Mouse (Mus musculus) neural tube, embryonic 10.5 days (tissue): ENCODE measurements around the gene Ppp1r14b.

Source experiments
- DNase-seq: peaks from one replicate; pipeline ENCODE4 v3.0.0-alpha.2; 2017; ENCODE audit warnings: low spot score; ENCODE audit errors: extremely low spot score

Gene Ppp1r14b

DNA sequence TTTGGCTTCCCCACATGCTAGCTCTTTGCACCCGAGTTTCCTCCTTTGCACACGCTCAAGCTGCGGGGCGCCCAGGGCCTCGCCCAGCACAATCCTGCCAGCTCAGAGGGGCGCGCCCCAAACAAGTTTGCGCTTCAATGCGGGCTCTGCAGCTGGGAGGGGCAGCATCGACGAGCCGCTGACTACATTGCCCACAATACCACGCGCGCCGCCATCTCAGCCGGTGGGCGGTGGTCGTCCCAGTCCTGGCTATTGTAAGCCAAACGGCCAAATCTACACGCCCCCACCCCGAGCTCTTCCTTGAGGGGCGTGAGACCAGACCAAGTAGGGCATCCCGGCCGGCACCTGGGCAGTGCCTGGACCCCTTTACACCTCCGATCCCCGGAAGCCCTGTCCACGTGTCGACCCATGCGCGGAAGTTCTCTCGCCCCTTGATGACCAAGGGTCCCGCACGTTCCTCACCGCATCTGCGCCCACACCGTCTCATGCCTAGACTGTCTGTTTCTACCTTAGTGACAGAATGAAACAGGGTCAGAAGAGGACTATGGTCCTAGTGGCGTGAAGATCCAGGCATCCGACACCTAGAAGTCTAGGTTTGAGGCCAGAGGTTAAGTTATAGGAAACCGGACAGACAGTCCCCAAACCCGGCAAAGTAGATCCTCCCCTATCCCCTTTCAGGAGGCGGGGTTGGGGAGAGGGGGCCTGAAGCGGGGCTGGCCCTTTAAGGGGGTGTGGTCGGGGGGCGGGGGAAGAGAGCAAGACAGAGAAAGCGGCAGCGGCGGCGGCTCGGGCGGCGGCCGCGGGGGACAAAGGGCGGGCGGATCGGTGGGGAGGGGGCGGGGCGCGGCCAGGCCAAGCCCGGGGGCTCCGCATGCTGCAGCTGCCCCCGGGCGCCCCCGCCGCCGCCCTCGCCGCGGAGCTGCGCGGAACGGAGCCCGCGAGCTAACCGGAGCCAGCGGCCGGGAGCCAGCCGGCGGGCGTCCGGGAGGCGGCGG, at the start of gene Ppp1r14b:
TSS of gene Ppp1r14b (plus strand) at position 758 of the 995 bp plus-strand sequence.
- DNase-seq = peak; percentile 91

DNA sequence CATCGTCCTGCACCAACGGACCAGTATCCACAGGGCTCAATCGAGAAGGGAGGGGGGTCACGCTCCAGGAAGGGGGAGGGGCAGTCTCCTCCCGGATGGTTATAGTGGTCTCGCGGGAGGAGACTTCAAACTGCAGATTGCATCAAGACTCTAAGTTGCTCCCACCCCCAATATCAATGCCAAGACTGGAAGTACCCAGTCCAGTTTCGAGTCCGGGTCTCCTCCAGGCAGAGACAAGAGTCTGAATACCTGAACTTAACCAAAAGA, 49.5 kb upstream of the Ppp1r14b start, which contains the start of gene Catsperz:
TSS of gene Catsperz (minus strand) at position 74 of the 267 bp plus-strand sequence.
- peak; percentile 40 for DNase-seq

DNA sequence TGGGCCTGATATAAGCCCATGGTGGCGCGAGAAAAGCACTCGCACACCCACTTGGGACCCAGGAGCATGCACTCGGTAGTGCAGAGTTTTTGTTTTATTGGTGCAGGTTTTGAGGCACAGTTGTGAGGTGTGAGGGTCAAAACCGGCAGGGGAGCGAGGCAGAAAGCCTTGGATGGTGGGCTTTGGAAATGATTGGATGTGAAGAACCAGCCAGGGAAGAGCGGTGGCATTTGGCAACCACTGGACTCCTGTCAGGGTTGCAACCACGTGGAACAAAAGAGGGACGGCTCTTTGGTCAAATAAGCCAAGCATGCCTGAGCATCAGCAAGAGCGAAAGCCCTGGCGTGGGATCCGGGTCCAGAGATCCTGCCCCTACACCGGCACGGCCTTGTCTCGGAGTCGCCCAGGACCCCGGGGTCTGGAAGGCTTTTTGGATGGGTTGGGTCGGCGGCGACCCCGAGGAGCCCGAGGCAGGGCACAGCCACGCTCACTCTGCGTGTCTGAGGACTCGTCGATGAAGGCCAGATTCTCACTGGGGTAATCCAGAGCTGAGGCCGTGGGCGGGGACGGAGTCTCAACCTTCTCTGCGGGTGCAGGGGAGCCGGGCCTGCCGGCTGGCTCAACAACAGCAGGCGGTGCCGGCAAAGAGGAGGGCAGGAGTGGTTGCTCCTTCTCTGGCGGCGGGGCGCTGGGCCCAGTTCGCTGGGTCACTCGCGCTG, 49.0 kb upstream of the Ppp1r14b start:
- DNase-seq = peak; percentile 37

DNA sequence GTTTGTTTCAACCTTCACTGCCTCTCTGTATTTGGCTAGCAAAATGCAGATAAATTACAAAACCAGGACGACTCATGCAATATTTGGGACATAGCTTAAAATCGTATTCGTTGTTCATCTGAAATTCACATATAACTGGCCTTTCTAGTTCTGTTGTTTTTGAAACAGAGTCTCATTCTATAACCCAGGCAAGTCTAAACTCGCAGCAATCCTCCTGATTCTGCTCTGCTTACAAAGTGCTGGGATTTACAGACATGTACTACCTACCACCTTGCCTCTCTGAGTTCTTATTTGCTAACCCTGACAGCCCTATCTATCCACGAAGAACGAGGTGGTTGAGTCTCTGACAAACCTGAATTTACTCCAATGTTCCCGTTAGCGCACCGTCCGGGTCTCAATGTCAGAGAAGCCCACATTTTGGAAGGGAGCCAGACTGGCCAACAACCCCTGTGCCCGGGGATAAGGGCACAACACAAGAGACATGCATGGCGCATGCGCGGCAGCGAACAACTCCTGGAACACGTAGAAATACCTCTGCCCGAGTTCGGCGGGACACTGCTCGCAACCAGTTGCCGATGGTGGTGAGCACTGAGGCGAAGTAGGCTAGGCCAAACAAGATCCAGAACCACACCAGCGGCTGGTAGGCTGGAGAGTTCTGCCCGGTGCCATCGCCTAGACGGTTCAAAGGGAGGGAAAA, 48.1 kb upstream of the Ppp1r14b start:
- peak; percentile 61 for DNase-seq

DNA sequence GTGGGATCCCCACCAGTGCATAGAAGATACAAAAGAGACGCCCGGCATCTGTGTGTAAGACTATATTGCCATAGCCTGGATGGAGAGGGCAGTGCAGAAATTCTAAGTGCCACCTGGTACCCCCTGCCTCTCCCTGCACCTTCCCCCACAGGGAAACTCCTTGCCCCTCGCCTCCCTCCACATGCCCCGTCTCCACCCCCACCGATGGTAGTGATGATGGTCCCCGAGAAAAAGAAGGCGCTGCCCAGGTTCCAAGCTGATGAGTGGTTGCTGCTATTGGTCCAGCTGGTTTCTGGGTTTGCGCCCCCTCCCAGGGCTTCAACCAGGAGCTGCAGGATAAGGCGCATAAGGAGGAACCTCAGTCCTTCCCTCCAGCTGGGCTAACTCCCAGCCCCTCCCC, 46.7 kb upstream of the Ppp1r14b start:
- no peak for DNase-seq

DNA sequence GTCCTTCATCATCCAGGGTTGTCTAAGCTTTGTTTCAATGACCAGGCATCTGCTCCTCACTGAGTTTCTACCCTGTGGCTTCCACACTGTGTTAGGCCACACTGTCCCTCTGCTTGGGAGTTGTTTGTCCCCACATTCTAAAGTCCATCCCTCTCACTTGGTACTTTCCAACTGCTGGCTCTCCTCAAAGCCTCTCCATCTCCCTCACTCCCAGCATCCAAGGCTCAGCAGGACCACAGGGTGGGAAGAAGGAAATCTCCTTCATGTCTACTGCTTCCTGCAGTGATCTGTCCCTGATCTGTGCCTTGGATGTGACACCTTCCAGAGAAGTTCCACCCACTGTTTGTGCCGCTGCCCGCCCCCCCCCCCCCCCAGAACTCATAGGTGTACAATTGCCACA, 43.8 kb upstream of the Ppp1r14b start:
- DNase-seq = no peak

DNA sequence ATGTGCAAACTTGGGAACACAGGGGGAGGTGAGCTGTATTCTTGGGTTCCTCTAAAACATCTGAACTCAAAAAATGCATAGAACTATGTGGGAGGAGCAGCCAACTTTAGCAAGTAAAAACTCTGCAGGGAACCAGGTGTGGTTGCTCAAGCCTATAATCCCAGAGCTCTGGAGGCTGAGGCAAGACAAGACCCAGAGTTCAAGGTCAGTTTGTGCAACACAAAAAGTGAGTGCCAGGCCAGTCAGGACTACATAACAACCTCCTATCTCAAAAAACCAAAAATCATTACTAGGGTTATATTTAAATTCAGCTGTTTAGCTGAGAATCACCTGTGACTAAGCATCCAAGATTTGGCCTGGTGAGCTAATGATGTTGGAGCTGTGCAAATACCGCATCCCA, 42.8 kb upstream of the Ppp1r14b start:
- DNase-seq = no peak

DNA sequence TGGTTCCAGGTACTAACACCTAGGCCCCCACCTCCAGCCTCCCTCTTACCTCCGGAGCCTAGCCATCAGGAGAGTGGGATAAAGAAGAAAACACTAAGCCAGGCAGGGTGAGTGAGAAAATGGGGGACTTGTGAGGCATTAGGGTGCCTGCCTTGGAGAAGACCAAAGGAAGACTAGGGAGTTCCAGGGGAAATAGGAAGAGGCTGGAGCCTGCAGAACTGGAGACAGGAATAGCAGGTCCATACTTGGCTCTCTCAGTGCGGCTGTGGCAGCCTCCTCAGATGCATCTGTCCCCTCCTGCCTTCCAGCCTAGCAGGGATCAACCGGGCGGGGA, 41.7 kb upstream of the Ppp1r14b start:
- DNase-seq = no peak

DNA sequence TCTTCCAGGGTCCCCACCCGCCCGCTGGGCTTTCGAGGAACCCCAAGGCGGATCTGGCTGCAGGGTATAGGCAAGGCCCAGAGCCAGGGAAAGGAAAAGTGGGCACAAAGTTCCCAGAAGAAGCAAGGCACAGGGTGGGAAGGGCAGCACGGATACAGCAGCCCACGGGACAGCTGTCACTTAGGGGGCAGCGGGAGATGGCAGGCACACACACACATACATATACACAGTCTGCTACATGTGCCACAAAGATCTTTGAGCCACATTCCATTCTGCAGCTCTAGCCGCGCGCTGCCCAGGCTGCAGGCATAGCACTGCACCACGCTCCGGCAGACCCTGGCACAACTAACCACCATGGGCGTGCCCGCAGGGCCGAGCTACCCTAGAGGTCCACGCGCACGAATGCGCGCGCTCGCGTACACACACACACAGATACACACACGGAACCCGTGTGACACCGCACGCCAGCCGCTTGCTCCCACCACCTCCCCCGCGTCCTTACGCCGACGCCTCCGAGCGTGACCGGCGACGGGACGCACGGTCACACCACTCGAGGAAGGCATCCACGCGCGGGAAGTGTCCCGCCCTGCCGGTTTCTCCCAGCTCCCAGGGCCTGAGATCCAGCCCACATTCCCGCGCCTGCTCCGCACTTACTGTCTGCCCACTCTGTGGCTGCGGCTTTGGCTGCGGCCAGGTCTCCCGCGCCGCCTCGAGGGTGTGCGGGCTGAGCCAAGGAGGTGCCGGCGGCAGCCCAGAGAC, 41.2 kb upstream of the Ppp1r14b start:
- DNase-seq = peak; percentile 40

DNA sequence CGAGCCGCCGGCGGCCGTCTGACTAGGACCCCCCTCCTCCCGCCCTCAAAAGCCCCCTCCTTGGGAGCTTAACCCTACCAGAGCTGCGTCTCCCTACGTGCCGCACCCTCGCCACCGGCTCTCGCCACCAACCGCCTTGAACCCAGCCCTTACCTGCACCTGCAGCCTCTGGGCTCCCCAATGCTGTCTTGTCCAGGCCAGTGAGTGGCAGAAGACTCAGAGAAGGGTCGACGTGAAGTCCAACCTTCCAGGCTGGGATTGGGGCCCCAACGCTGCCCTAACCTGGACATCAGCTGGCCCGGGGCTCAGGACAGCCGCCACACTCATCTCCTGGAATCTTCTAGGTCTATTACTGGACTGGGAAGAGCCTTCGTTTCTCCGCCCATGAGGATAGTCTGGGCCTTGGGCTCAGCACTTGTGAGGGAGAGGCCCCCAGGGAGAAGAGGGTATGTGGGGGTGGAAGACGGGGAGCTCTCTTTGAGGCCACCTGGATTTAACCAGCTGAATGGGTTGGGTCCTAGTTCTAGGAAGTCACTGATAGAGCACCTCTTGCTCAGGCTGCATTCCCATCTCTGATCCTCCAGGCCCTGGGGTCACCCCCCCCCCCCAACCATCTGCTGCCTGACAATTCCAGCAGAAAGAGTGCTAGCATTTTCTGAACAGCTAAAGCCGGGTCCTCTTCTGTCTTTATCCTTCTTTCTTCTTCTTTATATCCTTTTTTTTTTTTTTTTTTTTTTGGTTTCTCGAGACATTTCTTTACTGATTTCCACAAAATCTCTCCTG, 40.4 kb upstream of the Ppp1r14b start, which contains the start of gene Kcnk4:
TSS of gene Kcnk4 (minus strand) at position 321 of the 783 bp plus-strand sequence.
- DNase-seq = peak; percentile 49

DNA sequence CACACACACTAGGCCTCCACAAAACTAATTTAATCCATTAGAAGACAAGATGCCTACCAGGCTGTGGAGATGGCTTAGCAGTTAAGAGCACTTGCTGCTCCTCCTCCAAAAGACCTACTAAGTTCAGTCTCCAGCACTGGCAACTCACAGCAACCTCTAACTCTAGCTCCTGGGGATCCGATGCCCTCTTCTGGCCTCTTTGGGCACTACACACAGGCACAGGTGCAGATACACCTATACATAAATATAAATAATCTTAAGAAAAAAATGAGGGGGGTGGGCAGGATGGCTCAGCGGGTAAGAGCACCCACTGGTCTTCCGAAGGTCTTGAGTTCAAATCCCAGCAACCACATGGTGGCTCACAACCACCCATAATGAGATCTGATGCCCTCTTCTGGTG, 38.5 kb upstream of the Ppp1r14b start:
- no peak for DNase-seq

DNA sequence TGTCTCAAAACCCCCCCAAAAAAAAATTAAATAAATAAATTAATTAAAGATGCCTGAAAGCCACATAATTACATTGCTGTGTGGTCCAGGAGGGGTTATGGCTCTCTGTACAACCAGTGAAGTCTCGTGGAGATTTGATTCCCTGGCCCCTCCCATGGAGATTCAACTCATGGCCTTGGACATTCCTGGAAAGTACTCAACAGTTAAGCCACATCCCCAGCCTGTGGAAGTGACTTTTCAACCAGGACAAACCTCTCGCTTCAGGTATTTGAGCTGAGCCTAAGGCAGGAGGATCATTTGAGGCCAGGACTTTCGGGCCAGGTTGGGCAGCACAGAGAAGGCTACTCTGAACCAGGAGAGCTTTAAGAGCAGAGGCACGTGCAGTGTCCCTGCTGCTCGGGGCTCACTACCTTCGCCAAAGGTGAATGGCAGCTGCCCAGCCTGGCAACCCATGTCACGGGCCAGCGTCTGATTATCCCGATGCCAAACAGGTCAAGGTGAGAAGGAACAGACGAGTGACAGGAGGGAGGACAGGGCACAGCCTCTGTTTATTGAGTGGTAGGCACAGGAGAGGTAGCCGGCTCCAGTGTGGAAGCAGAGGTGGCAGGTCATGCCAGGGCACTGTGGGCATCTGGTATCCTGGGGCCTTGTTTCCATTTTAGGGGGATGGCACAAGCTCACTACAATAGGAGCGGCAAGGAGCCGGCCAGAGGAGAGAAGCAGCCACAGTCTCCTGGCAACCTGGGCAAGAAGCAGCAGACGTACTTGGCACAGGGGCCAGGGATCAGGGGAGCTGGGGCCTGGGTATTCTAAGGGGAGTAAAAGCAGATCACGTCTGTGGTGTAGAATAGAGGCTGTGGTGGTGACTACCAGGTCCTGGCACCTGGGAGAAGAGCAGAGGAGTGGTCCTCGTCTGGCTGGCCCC, 37.0 kb upstream of the Ppp1r14b start:
- DNase-seq = no peak

DNA sequence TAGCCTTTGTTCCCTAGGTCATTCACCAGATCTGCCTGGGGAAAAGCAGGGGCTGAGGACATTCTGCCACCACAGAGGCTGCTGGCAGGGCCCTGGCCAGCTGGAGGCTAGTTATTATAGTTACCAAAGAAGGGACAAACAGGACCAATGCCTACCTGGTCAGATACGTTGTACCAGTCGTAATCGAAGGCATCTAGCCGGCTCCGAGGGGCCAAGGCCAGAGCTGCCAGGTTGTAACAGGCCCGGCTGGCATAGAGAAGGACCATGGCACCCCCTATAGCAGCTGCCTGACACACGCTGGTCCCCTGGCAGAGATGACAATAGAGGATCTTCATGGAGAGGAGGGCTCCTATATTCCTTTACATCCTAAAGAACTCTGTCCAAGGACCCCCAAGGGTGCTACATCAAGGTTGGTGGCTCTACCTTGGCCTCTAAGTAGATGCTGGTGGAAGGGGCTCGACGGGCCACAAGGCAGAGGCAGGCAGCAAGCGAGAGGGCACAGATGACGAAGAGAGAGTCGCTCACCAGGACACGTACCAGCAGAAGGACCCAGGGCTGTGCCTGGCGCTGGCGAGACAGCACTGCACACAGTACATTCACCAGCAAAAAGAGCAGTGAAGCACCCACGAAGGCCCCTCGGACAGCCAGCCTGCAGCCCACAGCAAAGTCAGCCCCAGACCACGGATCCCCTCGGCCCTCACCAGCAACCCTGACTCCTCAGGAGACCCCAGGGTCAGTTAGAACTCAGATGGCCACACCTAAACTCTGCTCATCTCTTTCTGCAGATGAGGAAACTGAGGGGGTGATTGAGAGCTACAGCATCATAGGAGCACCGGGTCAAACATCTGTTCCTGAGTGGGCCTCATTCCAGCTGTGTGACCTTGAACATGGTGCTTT, 35.4 kb upstream of the Ppp1r14b start:
- DNase-seq = no peak

DNA sequence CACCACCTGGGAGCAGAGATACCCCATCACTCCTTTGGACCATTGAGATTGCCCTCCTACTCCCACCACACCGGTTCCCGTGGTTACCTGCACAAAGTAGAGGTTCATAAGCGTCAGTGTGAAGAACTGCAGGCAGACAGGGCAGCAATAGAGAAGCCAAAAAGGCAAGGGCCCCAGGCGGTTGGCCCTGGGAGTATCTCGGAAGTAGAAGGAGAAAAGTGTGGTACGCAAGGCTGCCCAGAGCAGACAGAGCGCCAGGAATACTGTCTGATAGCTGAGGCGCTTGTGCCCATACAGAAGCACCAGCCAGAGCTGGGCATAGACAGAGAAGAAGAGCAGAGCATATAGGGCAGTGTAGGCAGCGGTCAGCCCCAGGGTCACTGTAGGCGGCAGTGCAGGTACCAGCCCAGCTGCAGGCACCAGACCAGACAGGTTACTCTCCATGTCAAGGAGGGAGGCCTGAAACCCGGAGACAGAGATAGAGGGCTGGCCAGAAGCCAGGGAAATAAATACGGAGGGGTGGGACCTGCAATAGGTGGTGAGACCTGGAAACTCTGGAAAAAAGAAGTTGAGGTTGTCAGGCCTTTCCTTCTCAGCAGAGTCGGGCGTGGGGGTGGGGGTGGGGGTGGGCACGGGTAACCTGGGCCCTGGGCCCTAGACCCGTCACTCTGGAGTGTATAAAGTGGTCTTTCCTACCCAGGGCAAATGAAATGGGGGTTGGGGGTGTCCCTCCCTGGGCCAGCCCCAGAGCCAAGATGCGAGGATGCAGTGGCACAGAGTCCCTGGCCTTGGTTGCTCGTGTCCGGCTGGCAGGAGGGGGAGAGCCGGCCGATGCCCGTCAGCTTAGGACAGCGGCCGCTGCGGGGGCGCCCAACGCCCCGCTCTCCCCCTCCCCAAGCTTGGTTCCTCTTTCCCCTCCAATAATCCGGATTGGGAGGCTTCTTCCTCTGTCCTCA, 34.1 kb upstream of the Ppp1r14b start:
- no peak for DNase-seq

DNA sequence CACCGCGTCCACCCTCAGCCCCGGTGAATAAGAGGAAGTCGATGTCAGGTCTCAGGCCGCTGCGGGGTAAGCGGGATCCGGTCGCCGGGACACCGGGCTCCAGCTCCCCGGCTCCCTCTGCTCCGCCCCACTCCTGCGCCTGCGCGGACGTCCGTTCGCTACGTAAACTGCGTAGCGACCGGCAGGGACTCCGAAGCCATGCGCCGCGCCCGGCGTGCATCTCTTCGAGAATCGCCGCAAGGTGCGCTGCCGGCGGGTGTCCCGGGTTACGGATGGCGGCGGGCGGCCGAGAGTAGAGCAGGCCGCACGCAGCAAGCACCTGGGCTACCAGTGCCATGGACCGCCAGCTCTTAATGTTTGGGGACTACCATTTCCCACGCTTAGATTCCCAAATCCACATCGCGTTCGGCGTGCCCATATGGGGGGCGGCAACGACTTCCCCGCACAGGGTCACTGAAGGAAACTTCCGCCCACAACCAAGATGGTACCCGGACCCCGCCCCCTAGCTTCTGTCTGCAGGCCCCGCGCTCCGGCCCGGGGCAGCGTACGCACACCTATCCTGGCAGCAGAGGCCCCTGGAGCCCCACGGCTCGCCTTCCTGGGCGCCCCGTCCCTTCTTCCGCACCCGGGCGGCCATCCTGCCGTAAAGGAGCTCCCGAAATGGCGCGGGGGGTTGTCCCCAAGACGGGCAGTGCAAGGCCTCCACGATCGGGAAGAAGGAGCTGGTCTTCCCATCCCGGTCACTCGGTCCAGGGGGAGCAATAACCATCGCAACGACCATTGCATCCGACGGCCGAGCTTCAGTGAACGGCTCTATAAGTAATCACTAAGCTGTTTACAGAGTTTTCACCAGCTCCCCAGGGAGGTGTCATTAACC, 33.2 kb upstream of the Ppp1r14b start, which contains the start of gene Bad:
TSS of gene Bad (plus strand) at position 490 of the 877 bp plus-strand sequence.
- DNase-seq = peak; percentile 97

DNA sequence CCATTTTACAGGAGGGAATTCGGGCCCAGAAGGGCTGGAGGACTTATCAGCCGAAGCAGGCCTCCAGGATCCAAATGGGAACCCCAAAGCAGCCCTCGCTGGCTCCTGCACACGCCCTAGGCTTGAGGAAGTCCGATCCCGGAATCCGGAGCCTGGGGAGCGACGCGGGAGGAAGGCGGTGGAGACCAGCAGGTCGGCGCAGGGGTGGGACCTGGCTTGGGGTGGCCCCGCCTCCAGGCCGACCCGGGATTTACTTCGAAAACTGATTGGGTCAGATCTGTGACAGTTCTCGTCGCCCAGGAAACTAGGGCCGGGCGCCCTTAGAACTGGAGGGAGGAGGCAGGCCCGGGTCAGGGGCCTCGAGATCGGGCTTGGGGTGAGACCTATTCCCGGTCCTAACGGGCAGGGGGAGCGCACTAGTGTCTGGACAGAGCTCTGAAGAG, 32.5 kb upstream of the Ppp1r14b start, which contains the start of gene Gpr137:
TSS of gene Gpr137 (minus strand) at position 232 of the 443 bp plus-strand sequence.
- peak; percentile 90 for DNase-seq
